Mouse (Mus musculus) heart, adult 2 months (tissue): Measurements from ENCODE around the gene Cntnap1.

Experiments
- CTCF ChIP-seq: fragments of 200-600 bp; IDR thresholded peaks from 2 replicates; pipeline ENCODE4 v1.8.1; 2022; ENCODE audit warnings: antibody characterized with exemption, mild to moderate bottlenecking, moderate library complexity
- EP300 ChIP-seq: fragments of 200-500 bp; IDR thresholded peaks from 2 replicates; pipeline ENCODE4 v1.6.1; 2011; ENCODE audit warnings: low read depth, low read length, control low read depth; ENCODE audit not compliant: insufficient read depth
- POLR2A ChIP-seq: fragments of 200-500 bp; IDR thresholded peaks from 2 replicates; pipeline ENCODE4 v1.6.1; 2011; ENCODE audit warnings: mild to moderate bottlenecking, low read depth, low read length, control low read depth; ENCODE audit not compliant: insufficient read depth

GRCm38 (mm10) chr11:101149178-101150105, 20.9 kb upstream of the Cntnap1 start:
- TF ChIP-seq CTCF (no peak), POLR2A (no peak), EP300 (no peak)
